Mouse (Mus musculus) midbrain, embryonic 11.5 days (tissue): ENCODE data around the gene Tbcc. TPM values are rescaled to one million over a fixed set of nuclear protein-coding genes. Genes with fewer than 3 reads are reported as not detected.

Experiments used
- ATAC-seq: fragments of 200-750 bp; cut with Nextera tagmentation; 2 replicates; pipeline ENCODE4 v1.8.0; 2017; ENCODE audit warnings: moderate TSS enrichment, moderate library complexity; ENCODE audit not compliant: low FRiP score
- DNase-seq: peaks from one replicate; pipeline ENCODE4 v3.0.0; 2015; ENCODE audit warnings: low spot score; ENCODE audit errors: missing footprints
- H3K27ac ChIP-seq: fragments of 300-500 bp; sonication (generic); 2 replicates; pipeline ENCODE4 v1.5.1; 2014; ENCODE audit warnings: low read depth, low read length
- H3K27me3 ChIP-seq: fragments of 300-500 bp; sonication (generic); 2 replicates; pipeline ENCODE4 v1.6.1; 2014; ENCODE audit warnings: mild to moderate bottlenecking, low read length, moderate library complexity, mixed read lengths; ENCODE audit not compliant: control insufficient read depth, insufficient read depth
- H3K36me3 ChIP-seq: fragments of 300-500 bp; sonication (generic); 2 replicates; pipeline ENCODE4 v1.6.1; 2014; ENCODE audit warnings: mild to moderate bottlenecking, low read length, moderate library complexity, mixed read lengths; ENCODE audit not compliant: control insufficient read depth, insufficient read depth
- H3K4me1 ChIP-seq: fragments of 300-500 bp; sonication (generic); 2 replicates; pipeline ENCODE4 v1.6.1; 2014; ENCODE audit warnings: low read length; ENCODE audit not compliant: control insufficient read depth, insufficient read depth
- H3K4me2 ChIP-seq: fragments of 300-500 bp; sonication (generic); 2 replicates; pipeline ENCODE4 v1.6.1; 2014; ENCODE audit warnings: mild to moderate bottlenecking, moderate library complexity
- H3K4me3 ChIP-seq: fragments of 300-500 bp; sonication (generic); 2 replicates; pipeline ENCODE4 v1.5.1; 2014; ENCODE audit warnings: low read depth, low read length
- H3K9ac ChIP-seq: fragments of 300-500 bp; sonication (generic); 2 replicates; pipeline ENCODE4 v1.6.1; 2014; ENCODE audit warnings: low read length
- H3K9me3 ChIP-seq: fragments of 300-500 bp; sonication (generic); 2 replicates; pipeline ENCODE4 v1.6.1; 2016; ENCODE audit warnings: low read length; ENCODE audit not compliant: control insufficient read depth
- WGBS: fragments of 180-500 bp; shearing (Covaris S2); extraction: QIAGEN DNeasy Blood & Tissue Kit; methylation state at CpG from one replicate; pipeline ENCODE4 v1.1.7; 2014; 5-methylcytosine and 5-hydroxymethylcytosine counted together
- polyA plus RNA-seq: library from polyadenylated mRNA; unstranded; fragments of >200 nt; fragmentation: Nextera tagmentation; extraction: Ambion mirVana; gene quantifications from 2 replicates; pipeline ENCODE4 v1.2.1, GENCODE M21; 2014

Tbcc gene
- polyA plus RNA-seq, 1 experiment from 2014 or later = 76.2 TPM

GRCm38 (mm10) chr17:46933557-46934348, 43.3 kb downstream of the Tbcc start:
- Histone ChIP-seq H3K36me3 (peaks cover 50% of the 10 kb centered on the region), H3K9ac (no peak overlapping the region), H3K4me1 (no peaks in the 10 kb centered on the region), H3K4me2 (no peak overlapping the region), H3K27me3 (no peaks in the 10 kb centered on the region), H3K9me3 (no peaks in the 10 kb centered on the region), H3K4me3 (no peak overlapping the region), H3K27ac (no peak overlapping the region)
- no peak for ATAC-seq
- DNase-seq = no peak
- WGBS = 82% methylated on average over 19 of the region's 19 CpGs

GRCm38 (mm10) chr17:46940461-46940860, 50.0 kb downstream of the Tbcc start:
- no peak overlapping the region for H3K4me2 ChIP-seq
- ATAC-seq (no peak), DNase-seq (no peak)
- H3K27ac ChIP-seq = no peak overlapping the region
- H3K9ac ChIP-seq = no peak overlapping the region
- H3K36me3 ChIP-seq = peaks cover 40% of the 10 kb centered on the region
- H3K4me3 ChIP-seq = no peak overlapping the region
- no peaks in the 10 kb centered on the region for H3K4me1 ChIP-seq
- 97% methylated on average over 8 of the region's 8 CpGs for WGBS
- no peaks in the 10 kb centered on the region for H3K27me3 ChIP-seq
- no peaks in the 10 kb centered on the region for H3K9me3 ChIP-seq

Other genes starting within 250 kb of the Tbcc start
- 26.6 and 29.8 TPM in 2 replicates for gene Klc4, start 244.7 kb upstream of the Tbcc start, polyA plus RNA-seq
- 97.8 and 100 TPM in 2 replicates for gene Mrpl2, start 244.5 kb upstream of the Tbcc start, polyA plus RNA-seq
- 26.2 and 26.8 TPM in 2 replicates for gene Cul7, start 240.3 kb upstream of the Tbcc start, polyA plus RNA-seq
- gene Rrp36, start 216.3 kb upstream of the Tbcc start, polyA plus RNA-seq = 53.4 and 60.0 TPM in 2 replicates
- gene Mea1, start 211.9 kb upstream of the Tbcc start, polyA plus RNA-seq = 185 and 192 TPM in 2 replicates
- 103 and 109 TPM in 2 replicates for gene Klhdc3, start 209.8 kb upstream of the Tbcc start, polyA plus RNA-seq
- gene Ppp2r5d, start 185.6 kb upstream of the Tbcc start, polyA plus RNA-seq = 106 and 110 TPM in 2 replicates
- 12.8 and 16.5 TPM in 2 replicates for gene Pex6, start 179.2 kb upstream of the Tbcc start, polyA plus RNA-seq
- gene Gnmt, start 161.5 kb upstream of the Tbcc start, polyA plus RNA-seq = 0.37 and 0.82 TPM in 2 replicates
- gene Cnpy3, start 138.5 kb upstream of the Tbcc start, polyA plus RNA-seq = 49.8 and 56.3 TPM in 2 replicates
- gene Ptcra, start 127.0 kb upstream of the Tbcc start, polyA plus RNA-seq = 0.48 and 0.70 TPM in 2 replicates
- gene 2310039H08Rik, start 118.0 kb upstream of the Tbcc start, polyA plus RNA-seq = 55.0 and 57.9 TPM in 2 replicates
- gene Rpl7l1, start 108.0 kb upstream of the Tbcc start, polyA plus RNA-seq = 170 and 179 TPM in 2 replicates
- gene Bicral, start 32.2 kb upstream of the Tbcc start, polyA plus RNA-seq = 5.8 and 6.4 TPM in 2 replicates
- gene Prph2, start 19.8 kb downstream of the Tbcc start, polyA plus RNA-seq = not detected in 2 replicates
- gene Ubr2, start 119.9 kb downstream of the Tbcc start, polyA plus RNA-seq = 18.1 and 18.7 TPM in 2 replicates